Mouse (Mus musculus): ENCODE results near the gene Ccdc88c. TPM values are rescaled to one million over a fixed set of nuclear protein-coding genes. Genes with fewer than 3 reads are reported as not detected.

Gene Ccdc88c
- total RNA-seq, 2 experiments from 2014 or later: 26.7 to 40.1 TPM

Small RNA genes within 50 kb of the gene (microRNA-seq; reads per million reads assigned to microRNA genes)
- gene Mir1190: 0 reads per million in 2 experiments

Other genes with a start within 250 kb of the Ccdc88c start
- 1 to 10 TPM; 6.4 to 7.4 TPM for gene Dglucy, start 250.0 kb downstream of the Ccdc88c start, total RNA-seq (2021)
- 10 to 100 TPM; 18.1 to 20.7 TPM for gene Gpr68, start 120.9 kb downstream of the Ccdc88c start, total RNA-seq (2021)
- gene Ppp4r3a, start 54.6 kb upstream of the Ccdc88c start, total RNA-seq (2021): 10 to 100 TPM; 37.0 to 42.9 TPM